Mouse (Mus musculus) midbrain, postnatal 0 days (tissue): Measurements from ENCODE around the gene Hmgn3. TPM values are rescaled to one million over a fixed set of nuclear protein-coding genes. Genes with fewer than 3 reads are reported as not detected.

Source experiments
- ATAC-seq: fragments of 200-750 bp; cut with Nextera tagmentation; 2 replicates; pipeline ENCODE4 v1.8.0; 2017; ENCODE audit warnings: moderate number of reproducible peaks, mild to moderate bottlenecking, moderate TSS enrichment, moderate library complexity; ENCODE audit not compliant: low FRiP score
- DNase-seq: peaks from one replicate; pipeline ENCODE4 v3.0.0-alpha.2; 2015; ENCODE audit warnings: low spot score
- H3K27ac ChIP-seq: fragments of 300-500 bp; sonication (generic); 2 replicates; pipeline ENCODE4 v1.5.1; 2014; ENCODE audit warnings: low read depth, mild to moderate bottlenecking, low read length, mixed read lengths
- H3K27me3 ChIP-seq: fragments of 300-500 bp; sonication (generic); 2 replicates; pipeline ENCODE4 v1.6.1; 2014; ENCODE audit warnings: low read length, control low read depth, mixed read lengths; ENCODE audit not compliant: insufficient read depth
- H3K36me3 ChIP-seq: fragments of 300-500 bp; sonication (generic); 2 replicates; pipeline ENCODE4 v1.6.1; 2014; ENCODE audit warnings: low read length, control low read depth, mixed read lengths; ENCODE audit not compliant: insufficient read depth
- H3K4me1 ChIP-seq: fragments of 300-500 bp; sonication (generic); 2 replicates; pipeline ENCODE4 v1.6.1; 2014; ENCODE audit warnings: mild to moderate bottlenecking, control low read depth, antibody characterized with exemption, low read length, mixed read lengths; ENCODE audit not compliant: insufficient read depth
- H3K4me2 ChIP-seq: fragments of 300-500 bp; sonication (generic); 2 replicates; pipeline ENCODE4 v1.6.1; 2014; ENCODE audit warnings: low read depth, mild to moderate bottlenecking, low read length, mixed read lengths; ENCODE audit not compliant: poor library complexity, severe bottlenecking
- H3K4me3 ChIP-seq: fragments of 300-500 bp; sonication (generic); 2 replicates; pipeline ENCODE4 v1.5.1; 2014; ENCODE audit warnings: low read depth, mild to moderate bottlenecking, low read length, moderate library complexity
- H3K9ac ChIP-seq: fragments of 300-500 bp; sonication (generic); replicated peaks from 2 replicates; pipeline ENCODE4 v1.6.1; 2014; ENCODE audit warnings: mild to moderate bottlenecking, low read length, moderate library complexity, mixed read lengths; ENCODE audit not compliant: poor library complexity, severe bottlenecking
- H3K9me3 ChIP-seq: fragments of 300-500 bp; sonication (generic); 2 replicates; pipeline ENCODE4 v1.6.1; 2016; ENCODE audit warnings: low read length, control low read depth
- CTCF ChIP-seq: IDR thresholded peaks from 2 replicates; pipeline ENCODE4 v1.5.1; 2016; ENCODE audit warnings: antibody characterized with exemption, mild to moderate bottlenecking
- WGBS: fragments of 180-500 bp; shearing (Covaris S2); extraction: QIAGEN DNeasy Blood & Tissue Kit; methylation state at CpG from one replicate; pipeline ENCODE4 v1.1.7; 2014; 5-methylcytosine and 5-hydroxymethylcytosine counted together
- polyA plus RNA-seq: library from polyadenylated mRNA; unstranded; fragments of >200 nt; fragmentation: Nextera tagmentation; extraction: Ambion mirVana; gene quantifications from 2 replicates; pipeline ENCODE4 v1.2.1, GENCODE M21; 2015
- total RNA-seq: library from RNA; depleted of rRNA; stranded (reverse); fragments of >200 nt; gene quantifications from 2 replicates; pipeline ENCODE4 v1.2.3, GENCODE M21; 2014; rRNA removed

The Hmgn3 gene
- total and polyA plus RNA-seq, 2 experiments from 2014 or later: 113 to 229 TPM

DNA sequence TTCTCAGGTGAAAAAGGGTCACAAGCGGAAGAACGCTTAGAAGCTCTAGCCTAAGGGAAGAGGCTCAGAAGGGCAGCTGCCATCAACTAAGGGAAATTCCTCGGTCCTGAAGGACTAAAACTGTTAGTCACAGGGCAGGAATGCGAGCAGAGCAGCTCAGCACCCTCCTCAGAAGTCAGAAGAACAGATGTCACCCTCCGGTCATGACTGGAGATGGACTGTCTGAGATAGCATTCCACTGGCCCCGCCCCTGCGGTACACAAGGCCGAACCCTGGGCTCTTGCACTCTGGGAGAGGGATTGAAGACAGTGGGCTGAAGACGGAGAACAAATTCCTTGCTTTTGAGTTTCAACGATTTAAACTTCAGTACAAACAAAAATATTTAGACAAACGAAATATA lies 85.2 kb downstream of the Hmgn3 start:
- Histone ChIP-seq H3K27ac (no peak overlapping the region), H3K9ac (no peak overlapping the region), H3K36me3 (no peaks in the 10 kb centered on the region), H3K4me3 (no peak overlapping the region), H3K4me2 (no peak overlapping the region), H3K4me1 (no peaks in the 10 kb centered on the region), H3K9me3 (no peaks in the 10 kb centered on the region), H3K27me3 (no peaks in the 10 kb centered on the region)
- TF ChIP-seq CTCF: no peak
- no peak for ATAC-seq
- no peak for DNase-seq
- WGBS: 82% methylated on average over 11 of the region's 11 CpGs

Other genes with a start within 250 kb of the Hmgn3 start
- 50.6 and 80.6 TPM in 2 replicates for gene Phip, start 171.2 kb downstream of the Hmgn3 start, total RNA-seq
- 43.8 and 52.1 TPM in 2 replicates for gene Phip, start 171.2 kb downstream of the Hmgn3 start, polyA plus RNA-seq